Mouse (Mus musculus): ENCODE data around the gene Kat14. TPM values are rescaled to one million over a fixed set of nuclear protein-coding genes. Genes with fewer than 3 reads are reported as not detected.
"Not testable (repeated sequence)": the region's sequence is repeated elsewhere in the genome, so short reads cannot be mapped to it uniquely, and the experiment has no call there.

Kat14 gene
- polyA plus RNA-seq, 1 experiment = 28.6 TPM

DNA sequence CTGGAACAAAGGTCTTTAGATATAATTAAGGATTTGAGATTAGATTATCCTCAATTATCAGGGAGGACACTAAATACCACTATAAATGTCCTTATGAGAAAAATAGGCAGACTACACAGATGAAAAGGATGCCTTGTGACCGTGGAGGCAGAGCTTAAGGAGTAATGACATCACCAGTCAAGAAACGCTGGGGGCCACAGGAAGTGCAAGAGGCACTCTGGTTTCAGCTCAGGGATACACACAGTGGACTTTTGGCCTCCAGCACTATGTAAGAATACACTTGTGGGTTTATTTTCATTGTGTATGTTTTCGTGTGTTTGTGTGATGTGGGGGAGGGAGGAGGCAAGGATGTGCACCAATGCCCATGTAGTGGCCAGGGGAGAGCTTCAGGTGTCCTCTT, 31.6 kb upstream of the Kat14 start:
- DNase-seq = no peak
- Histone ChIP-seq H3K4me3 (replicated peaks; ENCODE audit: extremely low read depth, low read depth, low read length) (no peak overlapping the region), H3K4me1 (ENCODE audit: control insufficient read depth, insufficient read depth, low read length) (no peaks in the 10 kb centered on the region)
- TF ChIP-seq POLR2A (IDR thresholded peaks at IDR 0.05; ENCODE audit: borderline replicate concordance, extremely low read depth, low read depth, low read length) (no peak), CTCF (IDR thresholded peaks at IDR 0.05; ENCODE audit: insufficient read depth, low read length) (no peak)
- 38% methylated on average over 3 of the region's 3 CpGs for WGBS

DNA sequence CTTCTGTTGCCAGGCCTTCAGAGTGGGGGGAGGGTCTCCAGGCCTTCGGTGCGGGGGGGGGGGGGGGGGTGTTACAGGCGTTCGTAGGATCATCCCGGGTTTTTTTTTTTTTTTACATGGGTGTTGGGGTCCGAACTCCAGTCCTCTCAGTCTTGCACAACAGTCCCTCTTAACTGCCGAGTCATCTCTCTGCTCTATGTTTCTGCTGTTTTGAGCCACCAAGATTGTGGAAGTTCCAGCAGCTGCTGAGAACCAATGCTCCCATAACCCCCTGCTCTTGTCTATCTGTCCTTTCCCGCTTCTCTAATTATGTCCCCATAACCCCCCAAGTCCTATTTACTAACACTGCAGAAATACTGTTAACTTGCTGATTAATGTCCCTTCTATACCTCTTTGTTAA, 31.1 kb upstream of the Kat14 start:
- Histone ChIP-seq H3K4me3 (replicated peaks; ENCODE audit: extremely low read depth, low read depth, low read length) (no peak overlapping the region), H3K4me1 (ENCODE audit: control insufficient read depth, insufficient read depth, low read length) (no peaks in the 10 kb centered on the region)
- 65% methylated on average over 8 of the region's 8 CpGs for WGBS
- TF ChIP-seq POLR2A (IDR thresholded peaks at IDR 0.05; ENCODE audit: borderline replicate concordance, extremely low read depth, low read depth, low read length) (no peak), CTCF (IDR thresholded peaks at IDR 0.05; ENCODE audit: insufficient read depth, low read length) (no peak)
- DNase-seq = no peak

DNA sequence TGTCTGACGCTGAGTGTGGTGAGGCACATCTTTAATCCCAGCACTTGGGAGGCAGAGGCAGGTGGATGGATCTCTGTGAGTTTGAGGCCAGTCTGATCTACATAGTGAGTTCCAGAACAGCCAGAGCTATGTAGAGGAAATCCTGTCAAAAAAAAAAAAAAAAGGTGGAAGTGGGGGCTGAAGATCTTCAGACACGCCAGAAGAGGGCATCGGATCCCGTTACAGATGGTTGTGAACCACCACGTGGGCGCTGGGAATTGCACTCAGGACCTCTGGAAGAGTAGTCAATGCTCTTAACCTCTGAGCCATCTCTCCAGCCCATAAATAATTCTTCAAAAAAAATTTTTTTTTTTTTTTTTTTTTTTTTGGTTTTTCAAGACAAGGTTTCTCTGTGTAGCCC, 30.6 kb upstream of the Kat14 start:
- not testable (repeated sequence) for H3K4me1 ChIP-seq (ENCODE audit: control insufficient read depth, insufficient read depth, low read length); H3K4me3 ChIP-seq (replicated peaks; ENCODE audit: extremely low read depth, low read depth, low read length); DNase-seq
- WGBS = 75% methylated on average over 6 of the region's 6 CpGs

DNA sequence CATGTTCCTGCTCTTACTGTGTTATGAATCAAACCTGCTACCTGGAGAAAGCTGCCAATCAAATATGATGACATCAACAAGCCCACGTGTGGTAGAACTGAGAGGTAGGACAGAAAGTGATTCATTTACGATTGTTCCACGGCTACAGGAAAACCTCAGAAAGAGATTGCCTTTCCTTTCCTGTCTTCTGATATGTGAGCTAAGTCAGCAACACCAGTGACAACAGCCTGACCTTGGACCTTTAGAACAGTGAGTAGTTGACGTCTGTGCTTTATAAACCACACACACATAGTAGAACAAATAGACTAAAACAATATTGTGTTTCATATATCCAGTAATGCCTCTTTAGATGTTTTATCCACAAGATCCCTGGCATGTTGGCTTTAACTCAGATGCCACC, 25.6 kb upstream of the Kat14 start:
- Histone ChIP-seq H3K4me1 (ENCODE audit: control insufficient read depth, insufficient read depth, low read length) (no peaks in the 10 kb centered on the region), H3K4me3 (replicated peaks; ENCODE audit: extremely low read depth, low read depth, low read length) (no peak overlapping the region)
- DNase-seq = no peak
- no peak for TF ChIP-seq POLR2A (IDR thresholded peaks at IDR 0.05; ENCODE audit: borderline replicate concordance, extremely low read depth, low read depth, low read length)
- no peak for TF ChIP-seq CTCF (IDR thresholded peaks at IDR 0.05; ENCODE audit: insufficient read depth, low read length)
- 39% methylated on average over 4 of the region's 4 CpGs for WGBS

DNA sequence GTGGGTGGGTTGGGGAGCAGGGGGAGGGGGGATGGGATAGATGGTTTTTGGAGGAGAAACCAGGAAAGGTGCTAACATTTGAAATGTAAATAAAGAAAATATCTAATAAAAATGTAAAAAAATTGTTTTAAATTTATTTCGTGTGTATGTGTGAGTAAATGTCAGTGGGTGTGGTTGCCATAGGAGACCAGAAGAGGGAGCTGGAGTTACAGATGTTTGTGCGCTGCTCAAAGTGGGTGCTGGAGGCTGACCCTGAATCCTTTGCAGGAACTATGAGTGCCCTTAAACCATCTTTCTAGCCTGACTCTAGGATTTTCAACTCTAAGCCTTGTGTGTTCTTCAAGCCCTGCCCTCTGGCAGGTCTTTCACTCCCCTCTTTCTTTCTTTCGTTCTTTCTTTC, 20.3 kb upstream of the Kat14 start:
- TF ChIP-seq CTCF (IDR thresholded peaks at IDR 0.05; ENCODE audit: insufficient read depth, low read length) (peak; percentile 38), POLR2A (IDR thresholded peaks at IDR 0.05; ENCODE audit: borderline replicate concordance, extremely low read depth, low read depth, low read length) (no peak)
- Histone ChIP-seq H3K4me1 (ENCODE audit: control insufficient read depth, insufficient read depth, low read length) (no peaks in the 10 kb centered on the region), H3K4me3 (replicated peaks; ENCODE audit: extremely low read depth, low read depth, low read length) (no peak overlapping the region)
- no peak for DNase-seq
- WGBS = 61% methylated on average over 3 of the region's 3 CpGs

DNA sequence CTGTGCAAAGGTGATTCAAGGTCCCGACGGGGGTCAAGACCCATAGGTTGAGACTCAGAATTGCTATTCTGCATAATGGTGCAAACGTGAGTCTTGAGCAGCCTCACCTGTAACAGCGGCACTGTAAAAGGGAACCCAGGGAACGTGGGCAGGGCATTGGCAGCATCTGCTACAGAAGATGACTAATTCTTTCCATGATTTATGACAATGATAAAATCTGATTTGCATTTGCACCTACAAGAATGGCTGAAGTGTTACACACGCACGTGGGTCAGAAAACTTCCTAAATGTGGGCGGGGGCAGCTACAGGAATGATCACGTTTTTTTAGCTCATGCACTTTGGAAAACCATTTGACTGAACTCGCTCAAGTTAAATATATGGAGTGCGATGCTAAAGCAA, 15.9 kb upstream of the Kat14 start:
- TF ChIP-seq CTCF (IDR thresholded peaks at IDR 0.05; ENCODE audit: insufficient read depth, low read length) = no peak
- TF ChIP-seq POLR2A (IDR thresholded peaks at IDR 0.05; ENCODE audit: borderline replicate concordance, extremely low read depth, low read depth, low read length) = no peak
- no peaks in the 10 kb centered on the region for H3K4me1 ChIP-seq (ENCODE audit: control insufficient read depth, insufficient read depth, low read length)
- DNase-seq = no peak
- 86% methylated on average over 11 of the region's 11 CpGs for WGBS
- no peak overlapping the region for H3K4me3 ChIP-seq (replicated peaks; ENCODE audit: extremely low read depth, low read depth, low read length)

DNA sequence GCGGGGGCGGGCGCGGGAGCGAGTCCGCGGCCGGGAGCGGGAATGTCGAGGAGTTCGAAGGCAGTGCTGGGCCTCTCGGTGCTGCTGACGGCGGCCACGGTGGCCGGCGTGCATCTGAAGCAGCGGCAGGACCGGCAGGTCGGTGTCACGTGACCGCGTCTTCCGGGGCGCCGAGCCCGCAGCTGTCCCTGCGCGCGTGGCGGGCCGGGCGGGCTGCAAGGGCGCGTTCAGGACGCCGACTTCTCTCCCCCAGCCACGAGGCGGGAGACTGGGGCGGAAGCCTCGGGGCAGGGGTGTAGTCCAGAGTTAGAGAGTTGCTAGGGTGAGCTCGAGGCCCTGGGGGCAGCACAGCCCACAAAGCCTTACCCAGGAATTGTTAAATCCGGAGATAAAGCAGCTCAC, 238 bp downstream of the Kat14 start:
- H3K4me3 ChIP-seq (replicated peaks; ENCODE audit: extremely low read depth, low read depth, low read length) = peak overlapping the region; percentile 81
- H3K4me1 ChIP-seq (ENCODE audit: control insufficient read depth, insufficient read depth, low read length) = peaks cover 9% of the 10 kb centered on the region
- WGBS = under 1% methylated on average over 43 of the region's 43 CpGs
- TF ChIP-seq CTCF (IDR thresholded peaks at IDR 0.05; ENCODE audit: insufficient read depth, low read length) (no peak), POLR2A (IDR thresholded peaks at IDR 0.05; ENCODE audit: borderline replicate concordance, extremely low read depth, low read depth, low read length) (0 out of 2 replicates have a peak, but pooled peaks have one; percentile 13)
- DNase-seq = no peak

DNA sequence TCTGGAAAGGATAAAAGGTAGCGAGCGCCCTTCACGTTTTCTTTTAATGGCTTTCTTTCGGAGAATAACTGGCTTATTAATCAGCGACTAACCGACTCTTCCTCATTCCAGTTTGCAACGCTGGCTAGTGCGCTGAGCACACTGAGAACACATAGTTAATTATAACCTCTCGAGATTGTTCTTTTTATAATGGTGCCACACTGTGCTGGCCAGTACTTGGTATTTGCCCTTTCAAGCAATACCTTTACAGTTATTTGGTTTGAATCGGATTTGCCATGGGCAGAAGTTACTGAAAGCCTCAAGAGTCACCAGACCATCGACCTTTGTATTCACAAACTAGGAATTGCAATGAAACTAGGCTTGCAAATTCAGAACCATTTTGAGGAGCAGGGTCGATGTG, 728 bp downstream of the Kat14 start:
- H3K4me3 ChIP-seq (replicated peaks; ENCODE audit: extremely low read depth, low read depth, low read length) = peak overlapping the region; percentile 81
- TF ChIP-seq CTCF (IDR thresholded peaks at IDR 0.05; ENCODE audit: insufficient read depth, low read length) (no peak), POLR2A (IDR thresholded peaks at IDR 0.05; ENCODE audit: borderline replicate concordance, extremely low read depth, low read depth, low read length) (no peak)
- 2% methylated on average over 12 of the region's 12 CpGs for WGBS
- DNase-seq = peak; percentile 6
- H3K4me1 ChIP-seq (ENCODE audit: control insufficient read depth, insufficient read depth, low read length) = peaks cover 9% of the 10 kb centered on the region

DNA sequence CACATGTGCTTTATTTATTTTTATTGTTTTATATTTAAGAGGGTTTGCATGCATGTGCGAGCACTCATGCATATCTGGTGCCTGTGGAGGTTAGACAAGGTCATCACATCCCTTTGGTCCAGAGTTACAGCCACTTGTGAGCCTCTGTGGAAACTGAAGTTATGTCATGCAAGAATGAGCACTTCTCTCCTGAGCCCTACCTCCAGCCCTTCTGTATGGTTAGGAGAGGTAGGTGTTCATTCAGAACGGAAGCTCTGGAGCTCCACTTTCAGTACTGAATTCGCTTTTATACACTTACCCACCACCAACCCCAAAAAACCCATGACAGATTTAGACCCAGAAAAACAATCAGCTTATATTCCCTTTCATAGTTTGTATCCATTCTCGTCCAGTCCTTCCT, 2.8 kb downstream of the Kat14 start:
- no peak for DNase-seq
- H3K4me3 ChIP-seq (replicated peaks; ENCODE audit: extremely low read depth, low read depth, low read length) = no peak overlapping the region
- TF ChIP-seq POLR2A (IDR thresholded peaks at IDR 0.05; ENCODE audit: borderline replicate concordance, extremely low read depth, low read depth, low read length) (no peak), CTCF (IDR thresholded peaks at IDR 0.05; ENCODE audit: insufficient read depth, low read length) (no peak)
- WGBS = 86% methylated on average over 4 of the region's 4 CpGs
- peaks cover 9% of the 10 kb centered on the region for H3K4me1 ChIP-seq (ENCODE audit: control insufficient read depth, insufficient read depth, low read length)

DNA sequence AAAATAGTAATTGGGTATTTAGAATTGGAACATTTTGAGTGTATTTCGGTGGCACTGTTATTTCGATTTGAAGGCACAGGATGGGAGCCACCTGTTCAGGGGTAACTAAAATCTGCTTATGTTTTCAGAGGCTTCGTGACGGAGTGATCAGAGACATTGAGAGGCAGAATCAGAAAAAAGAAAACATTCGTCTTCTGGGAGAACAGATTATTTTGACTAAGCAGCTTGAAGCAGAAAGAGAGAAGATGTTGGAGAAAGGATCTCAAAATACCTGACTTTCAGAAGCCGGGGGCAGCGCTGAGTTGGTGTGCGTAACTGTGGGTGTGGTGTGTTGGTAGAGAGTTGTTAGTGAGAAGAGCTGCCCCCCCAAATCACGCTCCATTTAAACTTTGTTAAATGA, 4.3 kb downstream of the Kat14 start:
- H3K4me3 ChIP-seq (replicated peaks; ENCODE audit: extremely low read depth, low read depth, low read length) = no peak overlapping the region
- 91% methylated on average over 9 of the region's 9 CpGs for WGBS
- TF ChIP-seq POLR2A (IDR thresholded peaks at IDR 0.05; ENCODE audit: borderline replicate concordance, extremely low read depth, low read depth, low read length) (no peak), CTCF (IDR thresholded peaks at IDR 0.05; ENCODE audit: insufficient read depth, low read length) (no peak)
- peaks cover 9% of the 10 kb centered on the region for H3K4me1 ChIP-seq (ENCODE audit: control insufficient read depth, insufficient read depth, low read length)
- no peak for DNase-seq
